Mouse (Mus musculus) bone marrow macrophage, adult 2 months (primary cell): Measurements from ENCODE around the gene Rdh8.

ENCODE experiments used
- CTCF ChIP-seq: IDR thresholded peaks from 2 replicates; pipeline ENCODE4 v1.5.1; 2012; ENCODE audit warnings: low read depth, mild to moderate bottlenecking, low read length, moderate library complexity
- POLR2A ChIP-seq: IDR thresholded peaks from 2 replicates; pipeline ENCODE4 v1.6.1; 2012; ENCODE audit warnings: mild to moderate bottlenecking, low read depth, low read length, borderline replicate concordance

DNA sequence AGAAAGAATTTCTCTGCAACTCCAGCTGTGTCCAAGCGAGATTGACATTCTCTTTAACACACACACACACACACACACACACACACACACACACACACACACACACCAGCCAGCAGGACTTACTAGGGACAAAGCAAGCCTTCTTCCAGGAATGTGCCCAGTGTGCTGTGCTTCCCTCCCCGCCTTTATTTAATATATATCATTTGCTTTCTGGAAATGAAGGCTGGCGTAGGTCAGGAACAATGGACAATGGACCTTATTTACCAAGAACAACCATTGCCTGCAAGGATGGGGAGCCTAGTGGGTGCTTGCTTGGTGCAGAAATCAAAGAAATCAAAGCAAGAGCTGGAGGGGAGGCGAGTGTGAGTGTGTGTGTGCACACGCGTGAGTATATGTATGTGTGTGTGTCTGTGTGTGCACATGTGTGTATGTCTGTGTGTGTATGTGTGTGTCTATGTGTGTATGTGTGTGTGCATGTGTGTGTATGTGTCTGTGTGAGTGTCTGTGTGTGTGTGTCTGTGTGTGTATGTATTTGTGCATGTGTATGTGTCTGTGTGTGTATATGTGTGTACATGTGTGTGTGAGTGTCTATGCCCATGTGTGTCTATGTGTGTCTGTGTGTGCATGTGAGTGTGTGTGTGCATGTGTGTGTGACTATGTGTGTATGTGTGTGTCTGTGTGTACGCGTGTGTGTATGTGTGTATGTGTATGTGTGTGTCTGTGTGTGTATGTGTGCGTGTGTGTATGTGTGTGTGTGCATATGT, 19.1 kb downstream of the Rdh8 start:
- no peak for TF ChIP-seq POLR2A
- TF ChIP-seq CTCF = no peak
